ENCODE assay signal across 6 mouse cellular contexts in the genomic region with DNA sequence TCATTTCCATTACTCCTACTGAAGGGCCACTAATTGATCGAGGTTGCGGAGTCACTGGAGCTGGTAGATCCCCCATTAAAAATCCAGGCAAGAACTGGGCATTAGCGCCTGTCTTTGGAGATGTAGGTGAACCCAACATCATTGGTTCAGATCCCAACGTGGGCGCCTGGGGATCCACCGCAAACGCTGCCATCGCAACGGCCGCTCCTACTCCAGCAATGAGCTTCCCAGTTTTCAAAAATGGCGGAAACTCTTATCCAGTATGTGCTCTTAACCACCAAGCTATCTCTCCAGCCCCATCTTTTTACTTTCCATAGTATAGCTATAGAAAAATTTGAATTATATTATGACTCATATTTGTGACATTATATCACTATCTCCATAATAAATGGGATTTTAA. TPM values are rescaled to one million over a fixed set of nuclear protein-coding genes. Genes with fewer than 3 reads are reported as not detected.
DNase-seq lines count a peak whose midpoint lies in the region; ATAC-seq and TF ChIP-seq lines count a peak whose summit lies in the region.
"Not testable (repeated sequence)": the region's sequence is repeated elsewhere in the genome, so short reads cannot be mapped to it uniquely, and the experiment has no call there.

Gene Gm4353, minus strand, starts transcription at position 270 of the 400 bp plus-strand sequence.

- H3K27me3 ChIP-seq in Patski: peaks cover 32% of the 10 kb centered on the region

- CTCF ChIA-PET in Patski (lab: Charles Lee): not testable (repeated sequence)

- in situ Hi-C loops in Patski (cut with MboI; ENCODE audit: low pct_unique_long_range_greater_than_20kb): not testable (repeated sequence)

- POLR2A ChIA-PET in Patski (lab: Charles Lee): not testable (repeated sequence)

- ATAC-seq in CD4-positive, CD25-positive, alpha-beta regulatory T cell, adult 4 months: peak; percentile 43
- ATAC-seq in Patski: not testable (repeated sequence)
- peak; percentile 89 for ATAC-seq in erythroid progenitor cell, adult 5-6 weeks (replicated peaks; ENCODE audit: low FRiP score, poor library complexity, severe bottlenecking)
- peak; percentile 86 for ATAC-seq in megakaryocyte progenitor cell, adult 5-6 weeks (replicated peaks; ENCODE audit: poor library complexity)
- ATAC-seq in neutrophil, adult 5-6 weeks (ENCODE audit: extremely low read depth, insufficient number of reproducible peaks, low FRiP score, poor library complexity, severe bottlenecking): peak; percentile 60

- not testable (repeated sequence) for DNase-seq in Patski (ENCODE audit: low read depth, low spot score)
- DNase-seq in heart, adult 11 months: peak; percentile 4

- TF ChIP-seq CTCF in Patski (IDR thresholded peaks at IDR 0.05): not testable (repeated sequence)

RNA-seq across cellular contexts. Expression of gene Gm4353, which starts in this region (rescaled TPM):
- polyA plus RNA-seq in CD4-positive, CD25-positive, alpha-beta regulatory T cell, adult 4 months (2017; shearing (Covaris generic)): 1 to 10 TPM in 1 of 2 experiments, under 1 TPM in 1; 0.87 to 1.9 TPM
- polyA plus RNA-seq in Patski (2021): 10.2 TPM
- not detected in 2 replicates for total RNA-seq in erythroid progenitor cell, adult 5-6 weeks (2015; ENCODE audit: low replicate concordance)
- 0.77 and 1.2 TPM in 2 replicates for total RNA-seq in erythroid progenitor cell, adult 5-6 weeks (2017; ENCODE audit: low replicate concordance)
- 1.6 and 1.8 TPM in 2 replicates for total RNA-seq in megakaryocyte progenitor cell, adult 5-6 weeks (2015)
- total RNA-seq in megakaryocyte progenitor cell, adult 5-6 weeks (2017): 0.83 and 2.2 TPM in 2 replicates
- total RNA-seq in neutrophil, adult 5-6 weeks (2017): 0.98 TPM in 1 of 2 replicates, not detected in the other

Comparison
In these comparisons a context has a peak if more than half of its experiments do, and no peak if none do; other contexts are left out.
1. Peak in ATAC-seq in neutrophil, adult 5-6 weeks; RNA of the gene not detected or under 1 TPM.